Mouse (Mus musculus) liver, postnatal 0 days (tissue): ENCODE data around the gene Trim47. TPM values are rescaled to one million over a fixed set of nuclear protein-coding genes. Genes with fewer than 3 reads are reported as not detected.
"Not testable (repeated sequence)": the region's sequence is repeated elsewhere in the genome, so short reads cannot be mapped to it uniquely, and the experiment has no call there.

Source experiments
- ATAC-seq: fragments of 200-750 bp; cut with Nextera tagmentation; 2 replicates; pipeline ENCODE4 v1.8.0; 2017; ENCODE audit warnings: mild to moderate bottlenecking, moderate library complexity
- DNase-seq: peaks from one replicate; pipeline ENCODE4 v3.0.0-alpha.2; 2016
- H3K27ac ChIP-seq: fragments of 300-500 bp; sonication (generic); 2 replicates; pipeline ENCODE4 v1.5.1; 2014; ENCODE audit warnings: antibody characterized with exemption, moderate library complexity, mild to moderate bottlenecking, low read depth
- H3K27me3 ChIP-seq: fragments of 300-500 bp; sonication (generic); 2 replicates; pipeline ENCODE4 v1.6.1; 2014; ENCODE audit warnings: low read length, control low read depth, mixed read lengths; ENCODE audit not compliant: insufficient read depth
- H3K36me3 ChIP-seq: fragments of 300-500 bp; sonication (generic); replicated peaks from 2 replicates; pipeline ENCODE4 v1.6.1; 2014; ENCODE audit warnings: mild to moderate bottlenecking, control low read depth, low read length, moderate library complexity, mixed read lengths; ENCODE audit not compliant: insufficient read depth
- H3K4me1 ChIP-seq: fragments of 300-500 bp; sonication (generic); 2 replicates; pipeline ENCODE4 v1.6.1; 2014; ENCODE audit warnings: antibody characterized with exemption, mild to moderate bottlenecking, control low read depth; ENCODE audit not compliant: insufficient read depth
- H3K4me2 ChIP-seq: fragments of 300-500 bp; sonication (generic); 2 replicates; pipeline ENCODE4 v1.6.1; 2014; ENCODE audit warnings: low read depth, mild to moderate bottlenecking, low read length, moderate library complexity, mixed read lengths
- H3K4me3 ChIP-seq: fragments of 300-500 bp; sonication (generic); 2 replicates; pipeline ENCODE4 v1.5.1; 2014; ENCODE audit warnings: low read depth, low read length
- H3K9ac ChIP-seq: fragments of 300-500 bp; sonication (generic); replicated peaks from 2 replicates; pipeline ENCODE4 v1.6.1; 2014; ENCODE audit warnings: mild to moderate bottlenecking, moderate library complexity
- H3K9me3 ChIP-seq: fragments of 300-500 bp; sonication (generic); 2 replicates; pipeline ENCODE4 v1.6.1; 2016; ENCODE audit warnings: mild to moderate bottlenecking, control low read depth, low read length, mixed read lengths
- CTCF ChIP-seq: sonication (generic); IDR thresholded peaks from 2 replicates; pipeline ENCODE4 v1.5.1; 2016; ENCODE audit warnings: antibody characterized with exemption, low read depth
- EP300 ChIP-seq: IDR thresholded peaks from 2 replicates; pipeline ENCODE4 v1.6.1; 2016; ENCODE audit warnings: antibody characterized with exemption, low read depth, mild to moderate bottlenecking
- WGBS: fragments of 180-500 bp; shearing (Covaris S2); extraction: QIAGEN DNeasy Blood & Tissue Kit; methylation state at CpG from one replicate; pipeline ENCODE4 v1.1.7; 2014; ENCODE audit not compliant: insufficient replicate concordance; 5-methylcytosine and 5-hydroxymethylcytosine counted together
- polyA plus RNA-seq: library from polyadenylated mRNA; unstranded; fragments of >200 nt; fragmentation: Nextera tagmentation; extraction: Ambion mirVana; gene quantifications from 2 replicates; pipeline ENCODE4 v1.2.1, GENCODE M21; 2015

Gene Trim47
- polyA plus RNA-seq, 1 experiment from 2014 or later, result 5.7 TPM

GRCm38 (mm10) chr11:116096213-116097108, 30.5 kb downstream of the Trim47 start:
- 70% methylated on average over 5 of the region's 5 CpGs for WGBS
- Histone ChIP-seq H3K27me3 (no peaks in the 10 kb centered on the region), H3K4me3 (no peak overlapping the region), H3K9ac (no peak overlapping the region), H3K4me2 (no peak overlapping the region), H3K36me3 (no peaks in the 10 kb centered on the region), H3K9me3 (peaks cover 3% of the 10 kb centered on the region), H3K27ac (0 out of 2 replicates have a peak overlapping the region, but pooled peaks have one; percentile 24), H3K4me1 (peaks cover 30% of the 10 kb centered on the region)
- TF ChIP-seq CTCF, result peak; percentile 71
- no peak for TF ChIP-seq EP300
- ATAC-seq, result no peak
- peak; percentile 75 for DNase-seq

GRCm38 (mm10) chr11:116095573-116095972, 31.4 kb downstream of the Trim47 start:
- peaks cover 24% of the 10 kb centered on the region for H3K4me1 ChIP-seq
- DNase-seq (peak; percentile 33), ATAC-seq (0 out of 2 replicates have a peak, but pooled peaks have one; percentile 5)
- no peak for TF ChIP-seq CTCF
- no peak for TF ChIP-seq EP300
- H3K4me2 ChIP-seq, result no peak overlapping the region
- H3K36me3 ChIP-seq, result no peaks in the 10 kb centered on the region
- 32% methylated on average over 3 of the region's 3 CpGs for whole genome bisulfite sequencing
- H3K27me3 ChIP-seq, result no peaks in the 10 kb centered on the region
- no peak overlapping the region for H3K9ac ChIP-seq
- H3K27ac ChIP-seq, result no peak overlapping the region
- no peak overlapping the region for H3K4me3 ChIP-seq
- H3K9me3 ChIP-seq, result peaks cover 3% of the 10 kb centered on the region

GRCm38 (mm10) chr11:116093771-116094565, 33.0 kb downstream of the Trim47 start:
- peaks cover 12% of the 10 kb centered on the region for H3K4me1 ChIP-seq
- TF ChIP-seq EP300 (peak; percentile 46; the same call in 1 of the 2 replicates), CTCF (no peak)
- peaks cover 3% of the 10 kb centered on the region for H3K9me3 ChIP-seq
- H3K4me2 ChIP-seq, result peak overlapping the region; percentile 49
- peak overlapping the region; percentile 72 for H3K27ac ChIP-seq
- DNase-seq (no peak), ATAC-seq (no peak; the same call in 1 of the 2 replicates)
- H3K36me3 ChIP-seq, result no peaks in the 10 kb centered on the region
- 22% methylated on average over 16 of the region's 16 CpGs for whole genome bisulfite sequencing
- no peaks in the 10 kb centered on the region for H3K27me3 ChIP-seq
- peak overlapping the region; percentile 35; the same call in 1 of the 2 replicates for H3K9ac ChIP-seq
- H3K4me3 ChIP-seq, result no peak overlapping the region

GRCm38 (mm10) chr11:116092959-116093358, 34.1 kb downstream of the Trim47 start:
- DNase-seq, H3K4me3 ChIP-seq, ATAC-seq, H3K36me3 ChIP-seq, H3K27me3 ChIP-seq, H3K9ac ChIP-seq, H3K9me3 ChIP-seq, H3K27ac ChIP-seq, H3K4me2 ChIP-seq: not testable (repeated sequence)
- WGBS, result 85% methylated on average over 6 of the region's 6 CpGs
- H3K4me1 ChIP-seq, result peaks cover 20% of the 10 kb centered on the region

- DNase-seq (no peak), ATAC-seq (no peak)
- H3K9ac ChIP-seq, result no peak overlapping the region
- H3K36me3 ChIP-seq, result no peaks in the 10 kb centered on the region
- H3K27me3 ChIP-seq, result no peaks in the 10 kb centered on the region
- peaks cover 25% of the 10 kb centered on the region for H3K4me1 ChIP-seq
- 81% methylated on average over 6 of the region's 6 CpGs for WGBS
- H3K9me3 ChIP-seq, result peaks cover 2% of the 10 kb centered on the region
- H3K4me2 ChIP-seq, result no peak overlapping the region
- H3K4me3 ChIP-seq, result no peak overlapping the region
- TF ChIP-seq EP300, result no peak
- TF ChIP-seq CTCF, result no peak
- H3K27ac ChIP-seq, result no peak overlapping the region
Measured at GRCm38 (mm10) chr11:116091591-116091990, 35.4 kb downstream of the Trim47 start.

GRCm38 (mm10) chr11:116089545-116089944, 37.5 kb downstream of the Trim47 start:
- peaks cover 40% of the 10 kb centered on the region for H3K4me1 ChIP-seq
- H3K27me3 ChIP-seq, result no peaks in the 10 kb centered on the region
- DNase-seq (no peak), ATAC-seq (no peak)
- no peak for TF ChIP-seq CTCF
- no peak for TF ChIP-seq EP300
- no peak overlapping the region for H3K9ac ChIP-seq
- peak overlapping the region; percentile 14; the same call in 1 of the 2 replicates for H3K27ac ChIP-seq
- H3K4me2 ChIP-seq, result no peak overlapping the region
- WGBS, result 85% methylated on average over 6 of the region's 6 CpGs
- H3K36me3 ChIP-seq, result peaks cover 8% of the 10 kb centered on the region
- no peak overlapping the region for H3K4me3 ChIP-seq
- no peaks in the 10 kb centered on the region for H3K9me3 ChIP-seq
